Mouse (Mus musculus): Measurements from ENCODE around the gene Tnfaip3. TPM values are rescaled to one million over a fixed set of nuclear protein-coding genes. Genes with fewer than 3 reads are reported as not detected.
A peak's percentile ranks its signal among the peaks of the same experiment; 100 is the strongest.

The Tnfaip3 gene
- polyA plus RNA-seq, 1 experiment from 2014 or later: 2.6 TPM

GRCm38 (mm10) chr10:19034764-19035163 is 19.3 kb upstream of the Tnfaip3 start:
- Histone ChIP-seq H3K9me3 (no peaks in the 10 kb centered on the region), H3K4me1 (replicated peaks) (no peaks in the 10 kb centered on the region), H3K27me3 (no peaks in the 10 kb centered on the region), H3K4me3 (no peak overlapping the region), H3K27ac (replicated peaks) (no peak overlapping the region), H3K4me2 (no peak overlapping the region), H3K36me3 (no peaks in the 10 kb centered on the region), H3K9ac (no peak overlapping the region)
- 0 out of 2 replicates have a peak, but pooled peaks have one; percentile 38 for ATAC-seq (ENCODE audit: low FRiP score, low read depth)
- WGBS: 72% methylated on average over 3 of the region's 3 CpGs

DNA sequence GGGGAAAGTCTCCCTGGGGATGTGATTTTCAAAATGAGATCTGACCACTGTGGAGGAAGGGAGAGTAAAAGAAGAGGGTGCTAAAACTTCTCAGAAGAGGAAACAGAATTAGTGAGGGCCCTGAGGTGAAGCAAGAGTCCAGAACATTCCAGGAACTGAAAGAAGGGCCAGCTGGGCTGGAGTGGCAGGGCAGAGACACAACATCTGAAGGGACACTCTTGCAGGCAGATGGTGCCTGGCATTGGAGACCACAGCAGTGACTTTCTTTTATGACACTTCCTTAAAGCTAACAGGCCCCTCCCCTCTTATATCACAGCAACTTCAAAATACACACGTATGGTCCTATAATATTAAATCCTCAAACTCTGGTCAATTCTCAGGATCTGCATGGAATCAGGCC is 18.2 kb upstream of the Tnfaip3 start:
- no peak overlapping the region for H3K4me3 ChIP-seq
- H3K36me3 ChIP-seq: no peaks in the 10 kb centered on the region
- ATAC-seq (ENCODE audit: low FRiP score, low read depth): no peak
- H3K27ac ChIP-seq (replicated peaks): no peak overlapping the region
- H3K27me3 ChIP-seq: no peaks in the 10 kb centered on the region
- no peaks in the 10 kb centered on the region for H3K9me3 ChIP-seq
- no peak overlapping the region for H3K4me2 ChIP-seq
- WGBS: 90% methylated on average over 1 of the region's 1 CpGs
- no peak overlapping the region for H3K9ac ChIP-seq
- no peaks in the 10 kb centered on the region for H3K4me1 ChIP-seq (replicated peaks)

DNA sequence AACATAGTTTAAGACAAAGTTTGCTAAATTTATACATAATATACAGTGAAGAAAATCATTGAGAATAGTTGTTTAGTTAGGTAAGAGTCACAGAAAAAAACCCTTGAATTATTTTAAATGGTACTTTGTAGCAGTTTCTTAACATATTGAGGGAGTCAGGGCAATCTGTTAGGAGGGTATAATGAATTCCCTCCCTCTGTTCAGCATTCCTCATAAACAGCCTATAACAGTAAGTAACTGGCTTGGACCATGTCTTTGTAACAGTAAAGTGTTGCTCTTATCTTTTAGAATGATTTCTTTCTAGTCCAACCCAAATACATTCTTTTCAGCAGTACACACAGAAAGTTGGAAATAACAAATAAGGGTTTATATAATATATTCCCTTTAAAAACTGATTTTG is 16.4 kb upstream of the Tnfaip3 start:
- H3K27ac ChIP-seq (replicated peaks): no peak overlapping the region
- ATAC-seq (ENCODE audit: low FRiP score, low read depth): no peak
- no peaks in the 10 kb centered on the region for H3K9me3 ChIP-seq
- no peaks in the 10 kb centered on the region for H3K36me3 ChIP-seq
- H3K9ac ChIP-seq: no peak overlapping the region
- H3K4me1 ChIP-seq (replicated peaks): no peaks in the 10 kb centered on the region
- H3K4me3 ChIP-seq: no peak overlapping the region
- no peak overlapping the region for H3K4me2 ChIP-seq
- H3K27me3 ChIP-seq: no peaks in the 10 kb centered on the region

DNA sequence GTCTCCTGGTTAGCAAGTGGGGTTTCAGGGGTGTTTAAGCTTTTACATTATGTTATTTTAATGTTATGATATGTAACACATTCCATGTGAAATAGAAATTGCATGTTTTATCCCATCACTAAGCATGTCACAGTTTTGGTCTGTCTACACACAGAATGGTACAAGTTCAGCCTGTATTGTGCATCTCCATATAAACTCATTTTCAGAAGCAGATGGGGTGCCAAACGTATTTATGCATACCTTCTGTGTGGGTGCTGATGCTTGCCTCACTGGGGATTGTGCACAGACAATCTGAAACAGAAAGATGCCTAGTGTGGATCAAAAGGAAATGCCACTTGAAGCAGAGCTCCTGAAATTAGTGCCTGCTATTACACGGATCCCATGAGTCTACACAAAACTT is 15.2 kb upstream of the Tnfaip3 start:
- Histone ChIP-seq H3K36me3 (no peaks in the 10 kb centered on the region), H3K4me3 (no peak overlapping the region), H3K4me1 (replicated peaks) (no peaks in the 10 kb centered on the region), H3K9ac (no peak overlapping the region), H3K27me3 (no peaks in the 10 kb centered on the region), H3K27ac (replicated peaks) (no peak overlapping the region), H3K4me2 (no peak overlapping the region), H3K9me3 (no peaks in the 10 kb centered on the region)
- WGBS: 83% methylated on average over 2 of the region's 2 CpGs
- no peak for ATAC-seq (ENCODE audit: low FRiP score, low read depth)

- 91% methylated on average over 5 of the region's 5 CpGs for WGBS
- Histone ChIP-seq H3K27ac (replicated peaks) (no peak overlapping the region), H3K9me3 (no peaks in the 10 kb centered on the region), H3K27me3 (no peaks in the 10 kb centered on the region), H3K4me2 (no peak overlapping the region), H3K4me1 (replicated peaks) (no peaks in the 10 kb centered on the region), H3K4me3 (no peak overlapping the region), H3K36me3 (no peaks in the 10 kb centered on the region), H3K9ac (no peak overlapping the region)
- no peak for ATAC-seq (ENCODE audit: low FRiP score, low read depth)
Observed at GRCm38 (mm10) chr10:19026710-19027109, 11.3 kb upstream of the Tnfaip3 start.

GRCm38 (mm10) chr10:19024353-19024752 is 8.9 kb upstream of the Tnfaip3 start:
- Histone ChIP-seq H3K4me3 (no peak overlapping the region), H3K27ac (replicated peaks) (no peak overlapping the region), H3K9ac (no peak overlapping the region), H3K4me1 (replicated peaks) (no peaks in the 10 kb centered on the region), H3K36me3 (no peaks in the 10 kb centered on the region), H3K4me2 (no peak overlapping the region), H3K9me3 (no peaks in the 10 kb centered on the region), H3K27me3 (no peaks in the 10 kb centered on the region)
- ATAC-seq (ENCODE audit: low FRiP score, low read depth): no peak
- 89% methylated on average over 5 of the region's 5 CpGs for WGBS

- Histone ChIP-seq H3K4me1 (replicated peaks) (no peaks in the 10 kb centered on the region), H3K4me2 (no peak overlapping the region), H3K27ac (replicated peaks) (no peak overlapping the region), H3K36me3 (no peaks in the 10 kb centered on the region), H3K27me3 (no peaks in the 10 kb centered on the region), H3K4me3 (no peak overlapping the region), H3K9me3 (no peaks in the 10 kb centered on the region), H3K9ac (no peak overlapping the region)
- WGBS: 82% methylated on average over 5 of the region's 5 CpGs
- no peak for ATAC-seq (ENCODE audit: low FRiP score, low read depth)
Observed at GRCm38 (mm10) chr10:19023622-19024326, 8.3 kb upstream of the Tnfaip3 start.

- no peaks in the 10 kb centered on the region for H3K36me3 ChIP-seq
- H3K27me3 ChIP-seq: no peaks in the 10 kb centered on the region
- no peaks in the 10 kb centered on the region for H3K9me3 ChIP-seq
- H3K4me1 ChIP-seq (replicated peaks): no peaks in the 10 kb centered on the region
- H3K9ac ChIP-seq: no peak overlapping the region
- WGBS: 88% methylated on average over 1 of the region's 1 CpGs
- ATAC-seq (ENCODE audit: low FRiP score, low read depth): no peak
- H3K4me2 ChIP-seq: no peak overlapping the region
- no peak overlapping the region for H3K27ac ChIP-seq (replicated peaks)
- no peak overlapping the region for H3K4me3 ChIP-seq
Observed at GRCm38 (mm10) chr10:19022272-19022671, 6.8 kb upstream of the Tnfaip3 start.

- Histone ChIP-seq H3K27ac (replicated peaks) (no peak overlapping the region), H3K4me2 (no peak overlapping the region), H3K9ac (no peak overlapping the region), H3K36me3 (no peaks in the 10 kb centered on the region), H3K9me3 (no peaks in the 10 kb centered on the region), H3K4me1 (replicated peaks) (peaks cover 10% of the 10 kb centered on the region; the same call in 1 of the 2 replicates), H3K27me3 (no peaks in the 10 kb centered on the region), H3K4me3 (no peak overlapping the region)
- WGBS: 77% methylated on average over 4 of the region's 4 CpGs
- no peak for ATAC-seq (ENCODE audit: low FRiP score, low read depth)
Observed at GRCm38 (mm10) chr10:19016823-19017471, 1.5 kb upstream of the Tnfaip3 start.

- peaks cover 10% of the 10 kb centered on the region; the same call in 1 of the 2 replicates for H3K4me1 ChIP-seq (replicated peaks)
- under 1% methylated on average over 42 of the region's 43 CpGs for WGBS
- 0 out of 2 replicates have a peak, but pooled peaks have one; percentile 9 for ATAC-seq (ENCODE audit: low FRiP score, low read depth)
- no peaks in the 10 kb centered on the region for H3K9me3 ChIP-seq
- peak overlapping the region; percentile 88 for H3K4me3 ChIP-seq
- H3K27me3 ChIP-seq: no peaks in the 10 kb centered on the region
- H3K36me3 ChIP-seq: no peaks in the 10 kb centered on the region
- H3K4me2 ChIP-seq: peak overlapping the region; percentile 88
- peak overlapping the region; percentile 70 for H3K27ac ChIP-seq (replicated peaks)
- H3K9ac ChIP-seq: peak overlapping the region; percentile 85
Observed at GRCm38 (mm10) chr10:19014381-19015256, 838 bp downstream of the Tnfaip3 start.

GRCm38 (mm10) chr10:19013351-19013750 is 2.1 kb downstream of the Tnfaip3 start:
- Histone ChIP-seq H3K27me3 (no peaks in the 10 kb centered on the region), H3K4me3 (no peak overlapping the region), H3K36me3 (no peaks in the 10 kb centered on the region), H3K9ac (no peak overlapping the region), H3K4me1 (replicated peaks) (peaks cover 10% of the 10 kb centered on the region; the same call in 1 of the 2 replicates), H3K4me2 (no peak overlapping the region), H3K27ac (replicated peaks) (no peak overlapping the region), H3K9me3 (no peaks in the 10 kb centered on the region)
- WGBS: 89% methylated on average over 3 of the region's 3 CpGs
- no peak for ATAC-seq (ENCODE audit: low FRiP score, low read depth)

- Histone ChIP-seq H3K36me3 (no peaks in the 10 kb centered on the region), H3K9me3 (no peaks in the 10 kb centered on the region), H3K27ac (replicated peaks) (no peak overlapping the region), H3K27me3 (no peaks in the 10 kb centered on the region), H3K4me2 (no peak overlapping the region), H3K4me1 (replicated peaks) (peaks cover 10% of the 10 kb centered on the region; the same call in 1 of the 2 replicates), H3K9ac (no peak overlapping the region), H3K4me3 (no peak overlapping the region)
- WGBS: 90% methylated on average over 3 of the region's 3 CpGs
- ATAC-seq (ENCODE audit: low FRiP score, low read depth): no peak
Observed at GRCm38 (mm10) chr10:19012616-19013015, 2.8 kb downstream of the Tnfaip3 start.
